Mouse (Mus musculus) CH12.LX (cell line): ENCODE results near the gene Pde11a.

ENCODE experiments used
- CTCF ChIP-seq, 2 experiments: IDR thresholded peaks in 1 of 2; conservative IDR thresholded peaks in 1 of 2; 2 replicates each; pipeline ENCODE4 v1.5.1; 2011 to 2012; ENCODE audit warnings: low read depth in 2 of 2, low read length in 2 of 2, improper control_type of control experiment in 1 of 2, inconsistent platforms in 1 of 2, mild to moderate bottlenecking in 1 of 2, moderate library complexity in 1 of 2
- E2F4 ChIP-seq: IDR thresholded peaks from 2 replicates; pipeline ENCODE4 v1.6.1; 2011; ENCODE audit warnings: low read depth, low read length, improper control_type of control experiment; ENCODE audit not compliant: insufficient replicate concordance
- EP300 ChIP-seq: IDR thresholded peaks from 2 replicates; pipeline ENCODE4 v1.6.1; 2011; ENCODE audit warnings: low read length, improper control_type of control experiment
- IRF4 ChIP-seq: IDR thresholded peaks from 2 replicates; pipeline ENCODE4 v1.6.1; 2014; ENCODE audit warnings: low read depth, mild to moderate bottlenecking, inconsistent platforms, low read length, improper control_type of control experiment
- JUN ChIP-seq: IDR thresholded peaks from 2 replicates; pipeline ENCODE4 v1.6.1; 2011; ENCODE audit warnings: low read depth, mild to moderate bottlenecking, low read length, improper control_type of control experiment, moderate library complexity; ENCODE audit not compliant: insufficient read depth
- MAX ChIP-seq: IDR thresholded peaks from 2 replicates; pipeline ENCODE4 v1.6.1; 2011; ENCODE audit warnings: low read length, improper control_type of control experiment
- NRF1 ChIP-seq: IDR thresholded peaks from 2 replicates; pipeline ENCODE4 v1.6.1; 2014; ENCODE audit warnings: low read depth, mild to moderate bottlenecking, inconsistent platforms, low read length, improper control_type of control experiment, moderate library complexity
- POLR2A ChIP-seq: IDR thresholded peaks from 2 replicates; pipeline ENCODE4 v1.6.1; 2011; ENCODE audit warnings: low read depth, mild to moderate bottlenecking, improper control_type of control experiment, low read length
- POLR2AphosphoS2 ChIP-seq: IDR thresholded peaks from 2 replicates; pipeline ENCODE4 v1.6.1; 2011; ENCODE audit warnings: low read depth, low read length, improper control_type of control experiment
- UBTF ChIP-seq: IDR thresholded peaks from 2 replicates; pipeline ENCODE4 v1.6.1; 2012; ENCODE audit warnings: low read depth, mild to moderate bottlenecking, inconsistent platforms, low read length, improper control_type of control experiment, moderate library complexity
- ZNF384 ChIP-seq: IDR thresholded peaks from 2 replicates; pipeline ENCODE4 v1.6.1; 2012; ENCODE audit warnings: low read depth, low read length, improper control_type of control experiment, inconsistent platforms

GRCm38 (mm10) chr2:76109653-76110052, 228.9 kb downstream of the Pde11a start:
- TF ChIP-seq CTCF (conservative IDR thresholded peaks at IDR 0.05 in 1 of 2, IDR thresholded peaks at IDR 0.05 in 1 of 2; ENCODE audit: low read depth in 2 of 2, low read length in 2 of 2) (0 out of 4 replicates have a peak, but pooled peaks of 1 of the 2 experiments have one; percentile 7), E2F4 (no peak), MAX (no peak), ZNF384 (no peak), POLR2A (no peak), EP300 (no peak), IRF4 (no peak), JUN (no peak), NRF1 (no peak), POLR2AphosphoS2 (no peak), UBTF (no peak)
